Mouse (Mus musculus): ENCODE data around the gene Slc39a11. TPM values are rescaled to one million over a fixed set of nuclear protein-coding genes. Genes with fewer than 3 reads are reported as not detected.

Slc39a11 gene
- polyA plus RNA-seq, 1 experiment: 16.9 TPM

- DNase-seq: no peak
- Histone ChIP-seq H3K4me1 (ENCODE audit: control insufficient read depth, insufficient read depth, low read length) (no peaks in the 10 kb centered on the region), H3K4me3 (replicated peaks; ENCODE audit: extremely low read depth, low read depth, low read length) (no peak overlapping the region)
- TF ChIP-seq POLR2A (IDR thresholded peaks at IDR 0.05; ENCODE audit: borderline replicate concordance, extremely low read depth, low read depth, low read length): no peak
- TF ChIP-seq CTCF (IDR thresholded peaks at IDR 0.05; ENCODE audit: insufficient read depth, low read length): no peak
- 93% methylated on average over 3 of the region's 3 CpGs for WGBS
These were observed 328.3 kb downstream of the Slc39a11 start for GRCm38 (mm10) chr11:113321601-113322000.

GRCm38 (mm10) chr11:113309265-113309951 lies 340.5 kb downstream of the Slc39a11 start:
- no peaks in the 10 kb centered on the region for H3K4me1 ChIP-seq (ENCODE audit: control insufficient read depth, insufficient read depth, low read length)
- no peak for DNase-seq
- WGBS: 79% methylated on average over 10 of the region's 10 CpGs
- no peak overlapping the region for H3K4me3 ChIP-seq (replicated peaks; ENCODE audit: extremely low read depth, low read depth, low read length)
- TF ChIP-seq CTCF (IDR thresholded peaks at IDR 0.05; ENCODE audit: insufficient read depth, low read length) (no peak), POLR2A (IDR thresholded peaks at IDR 0.05; ENCODE audit: borderline replicate concordance, extremely low read depth, low read depth, low read length) (no peak)

- no peak for DNase-seq
- Histone ChIP-seq H3K4me3 (replicated peaks; ENCODE audit: extremely low read depth, low read depth, low read length) (no peak overlapping the region), H3K4me1 (ENCODE audit: control insufficient read depth, insufficient read depth, low read length) (no peaks in the 10 kb centered on the region)
- TF ChIP-seq CTCF (IDR thresholded peaks at IDR 0.05; ENCODE audit: insufficient read depth, low read length): no peak
- no peak for TF ChIP-seq POLR2A (IDR thresholded peaks at IDR 0.05; ENCODE audit: borderline replicate concordance, extremely low read depth, low read depth, low read length)
- WGBS: 76% methylated on average over 4 of the region's 4 CpGs
These were observed 341.5 kb downstream of the Slc39a11 start for GRCm38 (mm10) chr11:113308256-113308941.

- H3K4me1 ChIP-seq (ENCODE audit: control insufficient read depth, insufficient read depth, low read length): no peaks in the 10 kb centered on the region
- WGBS: 84% methylated on average over 5 of the region's 5 CpGs
- no peak overlapping the region for H3K4me3 ChIP-seq (replicated peaks; ENCODE audit: extremely low read depth, low read depth, low read length)
- TF ChIP-seq POLR2A (IDR thresholded peaks at IDR 0.05; ENCODE audit: borderline replicate concordance, extremely low read depth, low read depth, low read length): no peak
- TF ChIP-seq CTCF (IDR thresholded peaks at IDR 0.05; ENCODE audit: insufficient read depth, low read length): no peak
- no peak for DNase-seq
These were observed 346.7 kb downstream of the Slc39a11 start for GRCm38 (mm10) chr11:113303204-113303603.

- TF ChIP-seq POLR2A (IDR thresholded peaks at IDR 0.05; ENCODE audit: borderline replicate concordance, extremely low read depth, low read depth, low read length): no peak
- no peak for TF ChIP-seq CTCF (IDR thresholded peaks at IDR 0.05; ENCODE audit: insufficient read depth, low read length)
- Histone ChIP-seq H3K4me3 (replicated peaks; ENCODE audit: extremely low read depth, low read depth, low read length) (no peak overlapping the region), H3K4me1 (ENCODE audit: control insufficient read depth, insufficient read depth, low read length) (no peaks in the 10 kb centered on the region)
- 82% methylated on average over 10 of the region's 10 CpGs for WGBS
- no peak for DNase-seq
These were observed 350.4 kb downstream of the Slc39a11 start for GRCm38 (mm10) chr11:113299492-113299891.

- H3K4me3 ChIP-seq (replicated peaks; ENCODE audit: extremely low read depth, low read depth, low read length): no peak overlapping the region
- H3K4me1 ChIP-seq (ENCODE audit: control insufficient read depth, insufficient read depth, low read length): no peaks in the 10 kb centered on the region
- DNase-seq: peak; percentile 57
- TF ChIP-seq CTCF (IDR thresholded peaks at IDR 0.05; ENCODE audit: insufficient read depth, low read length) (peak; percentile 98), POLR2A (IDR thresholded peaks at IDR 0.05; ENCODE audit: borderline replicate concordance, extremely low read depth, low read depth, low read length) (no peak)
- 33% methylated on average over 2 of the region's 2 CpGs for WGBS
These were observed 352.1 kb downstream of the Slc39a11 start for GRCm38 (mm10) chr11:113297765-113298164.

GRCm38 (mm10) chr11:113296912-113297625 lies 352.8 kb downstream of the Slc39a11 start:
- 75% methylated on average over 22 of the region's 22 CpGs for WGBS
- no peak for DNase-seq
- no peak overlapping the region for H3K4me3 ChIP-seq (replicated peaks; ENCODE audit: extremely low read depth, low read depth, low read length)
- TF ChIP-seq CTCF (IDR thresholded peaks at IDR 0.05; ENCODE audit: insufficient read depth, low read length) (no peak), POLR2A (IDR thresholded peaks at IDR 0.05; ENCODE audit: borderline replicate concordance, extremely low read depth, low read depth, low read length) (no peak)
- H3K4me1 ChIP-seq (ENCODE audit: control insufficient read depth, insufficient read depth, low read length): no peaks in the 10 kb centered on the region

- 35% methylated on average over 7 of the region's 7 CpGs for WGBS
- peak; percentile 56 for DNase-seq
- no peak overlapping the region for H3K4me3 ChIP-seq (replicated peaks; ENCODE audit: extremely low read depth, low read depth, low read length)
- TF ChIP-seq CTCF (IDR thresholded peaks at IDR 0.05; ENCODE audit: insufficient read depth, low read length) (peak; percentile 71), POLR2A (IDR thresholded peaks at IDR 0.05; ENCODE audit: borderline replicate concordance, extremely low read depth, low read depth, low read length) (no peak)
- no peaks in the 10 kb centered on the region for H3K4me1 ChIP-seq (ENCODE audit: control insufficient read depth, insufficient read depth, low read length)
These were observed 353.7 kb downstream of the Slc39a11 start for GRCm38 (mm10) chr11:113296162-113296561.

GRCm38 (mm10) chr11:113294518-113294917 lies 355.4 kb downstream of the Slc39a11 start:
- no peak for DNase-seq
- TF ChIP-seq POLR2A (IDR thresholded peaks at IDR 0.05; ENCODE audit: borderline replicate concordance, extremely low read depth, low read depth, low read length) (no peak), CTCF (IDR thresholded peaks at IDR 0.05; ENCODE audit: insufficient read depth, low read length) (no peak)
- Histone ChIP-seq H3K4me1 (ENCODE audit: control insufficient read depth, insufficient read depth, low read length) (no peaks in the 10 kb centered on the region), H3K4me3 (replicated peaks; ENCODE audit: extremely low read depth, low read depth, low read length) (no peak overlapping the region)
- 57% methylated on average over 8 of the region's 8 CpGs for WGBS
